Mouse (Mus musculus) bone marrow macrophage, adult 2 months (primary cell): Measurements from ENCODE around the gene Prelid3b. TPM values are rescaled to one million over a fixed set of nuclear protein-coding genes. Genes with fewer than 3 reads are reported as not detected.
A peak's percentile ranks its signal among the peaks of the same experiment; 100 is the strongest.

ENCODE experiments used
- H3K27ac ChIP-seq: 2 replicates; pipeline ENCODE4 v1.5.1; 2012; ENCODE audit warnings: low read depth, low read length; ENCODE audit not compliant: insufficient read depth
- H3K4me1 ChIP-seq: 2 replicates; pipeline ENCODE4 v1.6.1; 2012; ENCODE audit warnings: low read length; ENCODE audit not compliant: control insufficient read depth, insufficient read depth
- H3K4me3 ChIP-seq: 2 replicates; pipeline ENCODE4 v1.5.1; 2012; ENCODE audit warnings: mild to moderate bottlenecking, low read length, moderate library complexity; ENCODE audit not compliant: insufficient read depth
- CTCF ChIP-seq: IDR thresholded peaks from 2 replicates; pipeline ENCODE4 v1.5.1; 2012; ENCODE audit warnings: low read depth, mild to moderate bottlenecking, low read length, moderate library complexity
- POLR2A ChIP-seq: IDR thresholded peaks from 2 replicates; pipeline ENCODE4 v1.6.1; 2012; ENCODE audit warnings: mild to moderate bottlenecking, low read depth, low read length, borderline replicate concordance
- polyA plus RNA-seq: library from polyadenylated mRNA; stranded (reverse); fragments of >200 nt; gene quantifications from 2 replicates; pipeline ENCODE4 v1.2.4, GENCODE M21; 2012; ENCODE audit not compliant: missing spikeins, insufficient read depth, insufficient read length

Gene Prelid3b
- polyA plus RNA-seq, 1 experiment = 38.5 TPM

DNA sequence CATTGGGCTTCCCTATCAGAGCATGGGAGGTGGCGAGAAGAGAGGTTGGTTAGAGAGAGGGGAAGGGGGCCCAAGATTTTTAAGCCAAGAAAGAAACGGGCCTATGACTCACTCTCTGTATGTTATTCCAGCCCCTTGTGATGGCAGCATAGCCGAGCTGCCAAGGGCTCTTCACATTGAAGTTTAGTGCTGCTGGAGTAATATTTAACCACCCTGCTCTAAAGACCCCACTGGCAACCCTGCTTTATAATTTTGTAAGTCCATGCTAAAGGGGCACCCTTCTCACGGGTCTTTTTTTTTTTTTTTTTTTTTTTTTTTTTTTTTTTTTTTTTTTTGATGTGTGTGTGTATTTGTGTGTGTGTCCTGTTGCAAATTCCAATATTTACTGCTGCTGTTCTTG lies 31.0 kb downstream of the Prelid3b start:
- Histone ChIP-seq H3K27ac (no peak overlapping the region), H3K4me1 (peaks cover 30% of the 10 kb centered on the region), H3K4me3 (no peak overlapping the region)
- TF ChIP-seq CTCF (no peak), POLR2A (no peak)

DNA sequence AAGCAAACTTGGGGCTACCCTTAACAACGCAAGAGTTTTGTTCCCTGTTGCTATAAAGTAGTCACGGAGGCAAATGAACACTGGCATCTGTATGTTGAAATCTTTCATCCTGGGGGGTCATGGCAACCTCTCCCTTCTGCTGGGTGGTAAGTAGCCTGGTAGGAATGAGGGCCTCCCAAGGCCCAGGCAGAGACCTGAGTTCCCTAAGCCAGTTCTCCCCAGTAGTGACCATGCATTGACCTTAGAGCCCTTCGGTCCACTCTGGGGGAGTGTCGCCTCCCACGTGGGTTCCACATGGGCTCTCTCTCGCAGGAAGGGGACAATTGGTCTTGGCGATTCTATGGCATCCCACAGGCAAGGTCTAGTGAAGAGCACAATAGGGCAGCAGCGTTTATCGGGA lies 32.9 kb downstream of the Prelid3b start:
- H3K27ac ChIP-seq = peak overlapping the region; percentile 97

DNA sequence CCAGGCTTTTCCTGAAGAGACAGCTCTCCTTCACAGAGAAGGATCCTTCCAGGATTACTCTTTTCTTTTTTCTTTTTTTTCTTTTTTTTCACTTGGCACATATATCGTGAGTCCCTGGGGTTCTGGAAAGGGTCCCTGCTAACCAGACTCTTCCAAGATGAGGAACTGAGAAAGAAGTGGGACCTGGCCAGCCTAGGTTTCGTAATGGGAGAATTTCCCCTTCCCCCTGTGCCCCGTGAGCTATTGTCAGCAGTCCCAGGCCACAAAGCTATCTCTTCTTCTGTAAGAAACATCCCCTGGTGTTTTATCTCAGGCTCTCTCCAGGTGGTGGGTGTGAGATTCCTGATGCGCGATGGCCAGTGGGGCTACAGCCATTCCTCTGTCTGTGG lies 33.4 kb downstream of the Prelid3b start:
- Histone ChIP-seq H3K4me3 (peak overlapping the region; percentile 67), H3K4me1 (peaks cover 43% of the 10 kb centered on the region), H3K27ac (peak overlapping the region; percentile 97)
- TF ChIP-seq POLR2A = no peak
- TF ChIP-seq CTCF = no peak

More for the DNA sequence above, 32.9 kb downstream of the Prelid3b start:
- TF ChIP-seq CTCF = no peak
- peak overlapping the region; percentile 18 for H3K4me3 ChIP-seq
- H3K4me1 ChIP-seq = peaks cover 38% of the 10 kb centered on the region

GRCm38 (mm10) chr2:174438737-174439449 lies 34.0 kb downstream of the Prelid3b start, which contains the start of gene Ctsz:
TSS of gene Ctsz (minus strand) at chr2:174439039.
- H3K4me1 ChIP-seq = peaks cover 46% of the 10 kb centered on the region
- no peak for TF ChIP-seq CTCF
- TF ChIP-seq POLR2A = no peak; the same call in 1 of the 2 replicates
- H3K4me3 ChIP-seq = peak within 1 kb of the TSS; percentile 67
- H3K27ac ChIP-seq = peak within 1 kb of the TSS; percentile 97

DNA sequence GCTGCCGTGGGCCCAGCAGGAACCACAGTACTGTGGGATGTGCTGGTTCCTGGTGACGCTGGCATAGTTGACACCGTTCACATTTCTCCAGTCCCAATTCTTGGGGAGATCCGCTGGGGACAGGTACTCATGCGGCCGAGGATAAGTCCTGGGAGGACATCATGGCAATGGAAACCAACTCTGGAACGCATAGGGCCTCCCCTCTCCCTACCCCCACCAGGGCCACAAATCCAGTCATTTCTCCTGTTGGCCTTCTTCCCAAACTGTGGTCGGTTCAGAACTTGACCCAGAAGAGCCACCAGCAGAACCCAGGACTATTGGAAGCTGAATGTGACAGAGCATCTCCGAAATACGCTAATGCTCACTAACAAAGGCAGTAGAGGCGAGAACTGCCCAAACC lies 34.7 kb downstream of the Prelid3b start:
- peak overlapping the region; percentile 67 for H3K4me3 ChIP-seq
- H3K27ac ChIP-seq = peak overlapping the region; percentile 92
- TF ChIP-seq CTCF (no peak), POLR2A (no peak)
- H3K4me1 ChIP-seq = peaks cover 48% of the 10 kb centered on the region

DNA sequence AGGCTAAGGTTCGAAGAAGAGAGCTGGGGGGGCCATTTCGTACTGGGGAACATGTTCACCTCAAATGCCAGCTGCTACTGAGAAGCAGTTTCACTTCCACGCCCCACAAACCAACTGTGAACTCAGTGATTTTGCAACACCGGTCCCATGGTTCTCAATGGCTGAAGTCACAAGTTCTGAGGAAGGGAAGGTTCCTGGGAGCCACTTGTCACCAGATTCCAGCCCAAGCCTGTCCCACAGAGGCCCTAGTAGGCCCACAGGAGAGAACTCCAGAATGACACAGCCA lies 35.2 kb downstream of the Prelid3b start:
- Histone ChIP-seq H3K27ac (peak overlapping the region; percentile 92), H3K4me1 (peaks cover 49% of the 10 kb centered on the region), H3K4me3 (peak overlapping the region; percentile 67)
- TF ChIP-seq CTCF (no peak), POLR2A (no peak; the same call in 1 of the 2 replicates)

- Histone ChIP-seq H3K4me3 (peak overlapping the region; percentile 67), H3K4me1 (peaks cover 52% of the 10 kb centered on the region), H3K27ac (peak overlapping the region; percentile 92)
- TF ChIP-seq CTCF = no peak
- no peak for TF ChIP-seq POLR2A
Observed at GRCm38 (mm10) chr2:174436916-174437696, 35.8 kb downstream of the Prelid3b start.

DNA sequence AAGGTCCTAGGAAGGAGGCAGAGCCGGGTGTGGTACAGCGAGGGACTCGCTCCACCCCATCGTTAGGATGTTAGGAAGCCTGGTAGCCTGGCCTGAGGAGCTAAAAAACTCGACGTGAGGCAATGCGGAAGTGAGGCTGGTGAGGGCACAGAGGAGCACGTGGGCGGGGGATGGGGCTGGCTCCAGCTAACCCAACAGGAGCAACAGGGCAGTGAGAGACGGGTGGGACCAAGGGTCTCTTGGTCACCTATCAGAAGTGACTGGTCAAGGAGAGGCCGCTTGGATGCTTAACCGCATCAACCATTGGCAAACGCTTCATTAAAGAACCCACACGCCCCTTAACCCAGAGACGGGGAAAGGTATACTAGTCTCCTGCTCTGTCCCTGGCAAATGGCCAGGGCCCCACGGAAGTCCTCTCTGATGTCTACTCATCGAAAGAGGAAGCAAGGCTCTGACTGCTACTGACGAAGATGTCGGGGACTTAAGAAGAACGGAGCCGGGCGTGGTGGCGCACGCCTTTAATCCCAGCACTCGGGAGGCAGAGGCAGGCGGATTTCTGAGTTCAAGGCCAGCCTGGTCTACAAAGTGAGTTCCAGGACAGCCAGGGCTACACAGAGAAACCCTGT lies 36.7 kb downstream of the Prelid3b start:
- H3K4me3 ChIP-seq = peak overlapping the region; percentile 67
- peak overlapping the region; percentile 92 for H3K27ac ChIP-seq
- H3K4me1 ChIP-seq = peaks cover 44% of the 10 kb centered on the region
- no peak for TF ChIP-seq CTCF
- no peak for TF ChIP-seq POLR2A

DNA sequence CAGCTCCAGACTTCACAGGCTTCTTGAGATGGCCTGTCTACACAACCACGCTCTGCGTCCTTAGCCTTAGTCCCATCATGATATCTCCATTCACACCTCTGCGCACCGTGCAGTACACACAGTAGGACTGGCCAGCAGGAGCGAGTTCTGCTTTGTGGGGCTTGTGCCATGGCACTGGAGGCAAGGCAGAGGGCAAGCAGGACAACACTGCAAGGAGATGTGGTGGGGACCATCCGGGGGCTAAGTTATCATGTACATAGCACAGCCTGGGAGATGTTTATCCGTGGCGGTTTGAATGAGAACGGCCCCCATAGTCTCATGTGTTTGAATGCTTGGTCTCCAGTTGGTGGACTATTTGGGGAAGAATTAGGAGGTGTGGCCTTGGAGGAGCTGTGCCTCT lies 37.9 kb downstream of the Prelid3b start:
- Histone ChIP-seq H3K4me1 (peaks cover 35% of the 10 kb centered on the region), H3K4me3 (peak overlapping the region; percentile 12; the same call in 1 of the 2 replicates), H3K27ac (peak overlapping the region; percentile 2)
- TF ChIP-seq CTCF (no peak), POLR2A (no peak)
